Comparison of ENCODE assay signal across 7 mouse cellular contexts in genomic region chr14:37134304-37135126, GRCm38 (mm10). TPM values are rescaled to one million over a fixed set of nuclear protein-coding genes. Genes with fewer than 3 reads are reported as not detected.
A peak's percentile ranks its signal among the peaks of the same experiment; 100 is the strongest.
DNase-seq lines count a peak whose midpoint lies in the region; ATAC-seq and TF ChIP-seq lines count a peak whose summit lies in the region.

No protein-coding gene starts in this region.

- H3K9me3 ChIP-seq in lung, embryonic 16.5 days (ENCODE audit: control insufficient read depth, low read length): no peaks in the 10 kb centered on the region
- no peaks in the 10 kb centered on the region for H3K9me3 ChIP-seq in forebrain, postnatal 0 days (ENCODE audit: low read length)
- H3K9me3 ChIP-seq in lung, postnatal 0 days (ENCODE audit: low read length): no peaks in the 10 kb centered on the region
- H3K9me3 ChIP-seq in stomach, embryonic 16.5 days (replicated peaks; ENCODE audit: control insufficient read depth, low read length): no peaks in the 10 kb centered on the region

- peak overlapping the region; percentile 59 for H3K4me2 ChIP-seq in lung, embryonic 16.5 days (ENCODE audit: low read depth, low read length)
- peak overlapping the region; percentile 55 for H3K4me2 ChIP-seq in forebrain, postnatal 0 days (ENCODE audit: low read depth)
- peak overlapping the region; percentile 66 for H3K4me2 ChIP-seq in lung, postnatal 0 days (replicated peaks; ENCODE audit: low read depth, low read length)
- H3K4me2 ChIP-seq in stomach, embryonic 16.5 days (ENCODE audit: low read depth, low read length): peak overlapping the region; percentile 64

- H3K4me1 ChIP-seq in lung, embryonic 16.5 days (replicated peaks; ENCODE audit: control insufficient read depth, insufficient read depth, low read length): peaks cover 5% of the 10 kb centered on the region; the same call in 1 of the 2 replicates
- H3K4me1 ChIP-seq in bone marrow, adult 2 months (ENCODE audit: control insufficient read depth, insufficient read depth, low read length): no peaks in the 10 kb centered on the region; the same call in 1 of the 2 replicates
- H3K4me1 ChIP-seq in forebrain, postnatal 0 days (ENCODE audit: insufficient read depth): peaks cover 4% of the 10 kb centered on the region; the same call in 1 of the 2 replicates
- no peaks in the 10 kb centered on the region for H3K4me1 ChIP-seq in lung, postnatal 0 days (ENCODE audit: insufficient read depth, low read depth, low read length)
- peaks cover 5% of the 10 kb centered on the region; the same call in 1 of the 2 replicates for H3K4me1 ChIP-seq in stomach, embryonic 16.5 days (ENCODE audit: control insufficient read depth, insufficient read depth, low read length)

- H3K27me3 ChIP-seq in lung, embryonic 16.5 days (ENCODE audit: control insufficient read depth, insufficient read depth, low read depth, low read length): no peaks in the 10 kb centered on the region
- H3K27me3 ChIP-seq in forebrain, postnatal 0 days (ENCODE audit: insufficient read depth, low read length): no peaks in the 10 kb centered on the region
- no peaks in the 10 kb centered on the region for H3K27me3 ChIP-seq in lung, postnatal 0 days (replicated peaks; ENCODE audit: insufficient read depth, low read length)
- no peaks in the 10 kb centered on the region for H3K27me3 ChIP-seq in stomach, embryonic 16.5 days (ENCODE audit: control insufficient read depth, insufficient read depth, low read length)

- H3K4me3 ChIP-seq in lung, embryonic 16.5 days (ENCODE audit: low read length): peak overlapping the region; percentile 94
- H3K4me3 ChIP-seq in bone marrow, adult 2 months (replicated peaks; ENCODE audit: control insufficient read depth, low read depth, low read length): peak overlapping the region; percentile 94
- peak overlapping the region; percentile 92 for H3K4me3 ChIP-seq in forebrain, postnatal 0 days (ENCODE audit: low read depth, low read length)
- peak overlapping the region; percentile 87 for H3K4me3 ChIP-seq in lung, postnatal 0 days (ENCODE audit: low read depth, low read length)
- H3K4me3 ChIP-seq in stomach, embryonic 16.5 days (replicated peaks; ENCODE audit: low read length): peak overlapping the region; percentile 92

- under 1% methylated on average over 39 of the region's 40 CpGs for whole genome bisulfite sequencing in lung, embryonic 16.5 days
- 1% methylated on average over 40 of the region's 40 CpGs for WGBS in bone marrow, adult 2 months
- 4% methylated on average over 40 of the region's 40 CpGs for WGBS in forebrain, postnatal 0 days
- WGBS in lung, postnatal 0 days: 1% methylated on average over 37 of the region's 40 CpGs
- 1% methylated on average over 40 of the region's 40 CpGs for WGBS in stomach, embryonic 16.5 days

- no peak for DNase-seq in lung, postnatal 10 days
- no peak for DNase-seq in forebrain, postnatal 0 days
- DNase-seq in lung, postnatal 0 days (ENCODE audit: low spot score): peak; percentile 68
- DNase-seq in yolk sac, embryonic 10.5 days (ENCODE audit: low spot score): no peak

- H3K27ac ChIP-seq in lung, embryonic 16.5 days (ENCODE audit: low read length): peak overlapping the region; percentile 81
- H3K27ac ChIP-seq in bone marrow, adult 2 months (ENCODE audit: control insufficient read depth, insufficient read depth, low read depth, low read length, poor library complexity): peak overlapping the region; percentile 84
- peak overlapping the region; percentile 84 for H3K27ac ChIP-seq in forebrain, postnatal 0 days (ENCODE audit: low read depth, low read length)
- peak overlapping the region; percentile 92 for H3K27ac ChIP-seq in lung, postnatal 0 days (ENCODE audit: low read length)
- peak overlapping the region; percentile 87 for H3K27ac ChIP-seq in stomach, embryonic 16.5 days (ENCODE audit: low read length)

- peaks cover 10% of the 10 kb centered on the region for H3K36me3 ChIP-seq in lung, embryonic 16.5 days (ENCODE audit: control insufficient read depth, insufficient read depth, low read length)
- H3K36me3 ChIP-seq in forebrain, postnatal 0 days (ENCODE audit: insufficient read depth): peaks cover 17% of the 10 kb centered on the region
- peaks cover 7% of the 10 kb centered on the region; the same call in 1 of the 2 replicates for H3K36me3 ChIP-seq in lung, postnatal 0 days (ENCODE audit: insufficient read depth, low read length)
- peaks cover 15% of the 10 kb centered on the region; the same call in 1 of the 2 replicates for H3K36me3 ChIP-seq in stomach, embryonic 16.5 days (ENCODE audit: control insufficient read depth, insufficient read depth, low read length)

- peak; percentile 11 for ATAC-seq in lung, embryonic 16.5 days (ENCODE audit: low read depth)
- no peak; the same call in 1 of the 2 replicates for ATAC-seq in forebrain, postnatal 0 days
- peak; percentile 32 for ATAC-seq in lung, postnatal 0 days
- ATAC-seq in stomach, embryonic 16.5 days (ENCODE audit: insufficient read depth, low FRiP score): peak; percentile 8

- no peak for TF ChIP-seq POLR2A in bone marrow, adult 2 months (IDR thresholded peaks at IDR 0.05; ENCODE audit: borderline replicate concordance, control insufficient read depth, low read depth, low read length)

- no peak for TF ChIP-seq EP300 in lung, postnatal 0 days (IDR thresholded peaks at IDR 0.05)

- TF ChIP-seq CTCF in bone marrow, adult 2 months (IDR thresholded peaks at IDR 0.05; ENCODE audit: control insufficient read depth, insufficient read depth, low read length): no peak
- no peak for TF ChIP-seq CTCF in forebrain, postnatal 0 days (IDR thresholded peaks at IDR 0.05; ENCODE audit: low read depth)
- TF ChIP-seq CTCF in lung, postnatal 0 days (IDR thresholded peaks at IDR 0.05): 0 out of 2 replicates have a peak, but pooled peaks have one; percentile 1

- peak overlapping the region; percentile 94 for H3K9ac ChIP-seq in lung, embryonic 16.5 days (ENCODE audit: low read length)
- peak overlapping the region; percentile 91 for H3K9ac ChIP-seq in forebrain, postnatal 0 days
- peak overlapping the region; percentile 86 for H3K9ac ChIP-seq in lung, postnatal 0 days (replicated peaks; ENCODE audit: low read depth)
- H3K9ac ChIP-seq in stomach, embryonic 16.5 days (ENCODE audit: low read length): peak overlapping the region; percentile 94

RNA-seq across cellular contexts. Expression of gene Ghitm, which starts 0.6 kb away (rescaled TPM):
- 224 and 231 TPM in 2 replicates for polyA plus RNA-seq in lung, embryonic 16.5 days (2015; fragmentation: Nextera tagmentation; extraction: Ambion mirVana)
- polyA plus RNA-seq in bone marrow, adult 2 months (2011; ENCODE audit: insufficient read depth, insufficient read length, low replicate concordance, missing spikeins): 81.5 and 95.7 TPM in 2 replicates
- 70.2 and 85.8 TPM in 2 replicates for total RNA-seq in forebrain, postnatal 0 days (2014; rRNA removed)
- 148 and 187 TPM in 2 replicates for polyA plus RNA-seq in forebrain, postnatal 0 days (2015; fragmentation: Nextera tagmentation; extraction: Ambion mirVana)
- 159 and 175 TPM in 2 replicates for polyA plus RNA-seq in lung, postnatal 0 days (2015; fragmentation: Nextera tagmentation; extraction: Ambion mirVana)
- polyA plus RNA-seq in stomach, embryonic 16.5 days (2015; fragmentation: Nextera tagmentation; extraction: Ambion mirVana): 242 and 244 TPM in 2 replicates

RNA-seq across cellular contexts. Expression of gene 2610528A11Rik, which starts 20.7 kb away (rescaled TPM):
- 0.31 and 0.55 TPM in 2 replicates for polyA plus RNA-seq in lung, embryonic 16.5 days (2015; fragmentation: Nextera tagmentation; extraction: Ambion mirVana)
- polyA plus RNA-seq in bone marrow, adult 2 months (2011; ENCODE audit: insufficient read depth, insufficient read length, low replicate concordance, missing spikeins): not detected in 2 replicates
- 1.2 TPM in 1 of 2 replicates, not detected in the other for total RNA-seq in forebrain, postnatal 0 days (2014; rRNA removed)
- 0.28 and 1.4 TPM in 2 replicates for polyA plus RNA-seq in forebrain, postnatal 0 days (2015; fragmentation: Nextera tagmentation; extraction: Ambion mirVana)
- 0.27 and 0.31 TPM in 2 replicates for polyA plus RNA-seq in lung, postnatal 0 days (2015; fragmentation: Nextera tagmentation; extraction: Ambion mirVana)
- 11.8 and 20.9 TPM in 2 replicates for polyA plus RNA-seq in stomach, embryonic 16.5 days (2015; fragmentation: Nextera tagmentation; extraction: Ambion mirVana)

RNA-seq across cellular contexts. Expression of gene Cdhr1, which starts 36.4 kb away (rescaled TPM):
- polyA plus RNA-seq in lung, embryonic 16.5 days (2015; fragmentation: Nextera tagmentation; extraction: Ambion mirVana): 0.09 and 0.16 TPM in 2 replicates
- polyA plus RNA-seq in bone marrow, adult 2 months (2011; ENCODE audit: insufficient read depth, insufficient read length, low replicate concordance, missing spikeins): not detected in 2 replicates
- 12.5 and 16.3 TPM in 2 replicates for total RNA-seq in forebrain, postnatal 0 days (2014; rRNA removed)
- polyA plus RNA-seq in forebrain, postnatal 0 days (2015; fragmentation: Nextera tagmentation; extraction: Ambion mirVana): 10.1 and 14.4 TPM in 2 replicates
- polyA plus RNA-seq in lung, postnatal 0 days (2015; fragmentation: Nextera tagmentation; extraction: Ambion mirVana): 0.05 and 0.08 TPM in 2 replicates
- 0.27 and 0.32 TPM in 2 replicates for polyA plus RNA-seq in stomach, embryonic 16.5 days (2015; fragmentation: Nextera tagmentation; extraction: Ambion mirVana)
